In genomic region chr16:46362022-46362421, GRCm38 (mm10) we compare ENCODE assay signal across 14 mouse cellular contexts.
DNase-seq lines count a peak whose midpoint lies in the region; ATAC-seq and TF ChIP-seq lines count a peak whose summit lies in the region.
"Had no signal": no experiment of that assay in that cellular context is flagged by ENCODE, and none has a peak within 500 bp of the region (broad histone marks: within the 10 kb centered on the region; RNA-seq: fewer than 3 reads in every experiment).

No protein-coding gene starts in this region.

- no peaks in the 10 kb centered on the region for H3K79me2 ChIP-seq in myocyte (ENCODE audit: control insufficient read depth, insufficient read depth)

- H3ac ChIP-seq in myocyte (ENCODE audit: control insufficient read depth, insufficient read length): no peak overlapping the region

- no peak overlapping the region for H3K9ac ChIP-seq in heart, embryonic 13.5 days
- no peak overlapping the region for H3K9ac ChIP-seq in midbrain, embryonic 15.5 days
- no peak overlapping the region for H3K9ac ChIP-seq in midbrain, embryonic 14.5 days (replicated peaks; ENCODE audit: low read length)

- no peak overlapping the region for H3K4me3 ChIP-seq in heart, embryonic 13.5 days
- no peak overlapping the region for H3K4me3 ChIP-seq in midbrain, embryonic 15.5 days
- no peak overlapping the region for H3K4me3 ChIP-seq in midbrain, embryonic 14.5 days (replicated peaks; ENCODE audit: low read depth, low read length)
- no peak overlapping the region for H3K4me3 ChIP-seq in myocyte

- H3K27ac ChIP-seq in heart, embryonic 13.5 days (replicated peaks): no peak overlapping the region
- H3K27ac ChIP-seq in midbrain, embryonic 15.5 days: no peak overlapping the region
- no peak overlapping the region for H3K27ac ChIP-seq in midbrain, embryonic 14.5 days (replicated peaks; ENCODE audit: low read depth, low read length)

- TF ChIP-seq POLR2A in myocyte (IDR thresholded peaks at IDR 0.05; ENCODE audit: insufficient read length, low read depth): no peak

- H3K9me3 ChIP-seq in heart, embryonic 13.5 days: no peaks in the 10 kb centered on the region
- no peaks in the 10 kb centered on the region for H3K9me3 ChIP-seq in midbrain, embryonic 15.5 days
- H3K9me3 ChIP-seq in midbrain, embryonic 14.5 days (ENCODE audit: control insufficient read depth, low read length): no peaks in the 10 kb centered on the region

- DNase-seq in cerebellum, postnatal 10 days: peak; percentile 55 to 69
- DNase-seq in cerebellum, postnatal 4 days (ENCODE audit: low spot score in 2 of 2): no peak
- no peak for DNase-seq in heart, adult 9 months (ENCODE audit: low spot score in 2 of 2)
- no peak for DNase-seq in midbrain, embryonic 14.5 days
- no peak for DNase-seq in right cerebral cortex, postnatal 25 days
- DNase-seq: cerebellum, adult 18-20 months; kidney, postnatal 14 days; liver; lung, adult 2 months; thymus, postnatal 4 days had no signal

- H3K27me3 ChIP-seq in heart, embryonic 13.5 days (replicated peaks): no peaks in the 10 kb centered on the region
- H3K27me3 ChIP-seq in midbrain, embryonic 15.5 days (replicated peaks): no peaks in the 10 kb centered on the region
- H3K27me3 ChIP-seq in midbrain, embryonic 14.5 days (ENCODE audit: control insufficient read depth, insufficient read depth, low read length): no peaks in the 10 kb centered on the region
- no peaks in the 10 kb centered on the region for H3K27me3 ChIP-seq in myocyte (ENCODE audit: control insufficient read depth, insufficient read depth, insufficient read length)

- no peaks in the 10 kb centered on the region for H3K36me3 ChIP-seq in heart, embryonic 13.5 days
- H3K36me3 ChIP-seq in midbrain, embryonic 15.5 days (replicated peaks): no peaks in the 10 kb centered on the region
- no peaks in the 10 kb centered on the region for H3K36me3 ChIP-seq in midbrain, embryonic 14.5 days (ENCODE audit: control insufficient read depth, insufficient read depth, low read length)
- no peaks in the 10 kb centered on the region for H3K36me3 ChIP-seq in myocyte (ENCODE audit: control insufficient read depth, insufficient read depth)

- WGBS in heart, embryonic 13.5 days: 50% methylated on average over 6 of the region's 6 CpGs
- WGBS in midbrain, embryonic 15.5 days: 67% methylated on average over 6 of the region's 6 CpGs
- WGBS in midbrain, embryonic 14.5 days: 67% methylated on average over 6 of the region's 6 CpGs

- H3K4me1 ChIP-seq in heart, embryonic 13.5 days: peaks cover 9% of the 10 kb centered on the region
- H3K4me1 ChIP-seq in midbrain, embryonic 15.5 days: 0 out of 2 replicates have a peak, but pooled peaks cover 7% of the 10 kb centered on the region
- H3K4me1 ChIP-seq in midbrain, embryonic 14.5 days (ENCODE audit: control insufficient read depth, insufficient read depth, low read length): no peaks in the 10 kb centered on the region

- peak overlapping the region; percentile 57 for H3K4me2 ChIP-seq in heart, embryonic 13.5 days
- H3K4me2 ChIP-seq in midbrain, embryonic 15.5 days: no peak overlapping the region
- H3K4me2 ChIP-seq in midbrain, embryonic 14.5 days (ENCODE audit: low read length): no peak overlapping the region
- peak overlapping the region; percentile 56 for H3K4me2 ChIP-seq in myocyte (ENCODE audit: low read depth)

- ATAC-seq in heart, embryonic 13.5 days (ENCODE audit: extremely low read depth, insufficient number of reproducible peaks, low FRiP score, low TSS enrichment): no peak
- 0 out of 2 replicates have a peak, but pooled peaks have one; percentile 6 for ATAC-seq in midbrain, embryonic 15.5 days (replicated peaks)
- no peak for ATAC-seq in midbrain, embryonic 14.5 days (ENCODE audit: low FRiP score, low TSS enrichment)
- ATAC-seq: intestine, embryonic 16.5 days had no signal

TF ChIP-seq in myocyte, 11 proteins besides CTCF, POLR2A, EP300 and RAD21:
- no peak for TF ChIP-seq TCF12 (IDR thresholded peaks at IDR 0.05; ENCODE audit: insufficient read depth, poor library complexity, severe bottlenecking)
- TF ChIP-seq MAX (IDR thresholded peaks at IDR 0.05; ENCODE audit: low read depth): no peak
- TF ChIP-seq CEBPB (IDR thresholded peaks at IDR 0.05; ENCODE audit: insufficient read depth, poor library complexity, severe bottlenecking): no peak
- TF ChIP-seq SRF (IDR thresholded peaks at IDR 0.05; ENCODE audit: control insufficient read depth, insufficient read length, low read depth): no peak
- TF ChIP-seq MYOD1 (IDR thresholded peaks at IDR 0.05; ENCODE audit: control insufficient read depth in 1 of 3, insufficient read length in 2 of 3, low read depth in 2 of 3): no peak
- TF ChIP-seq POLR2AphosphoS2 (IDR thresholded peaks at IDR 0.05; ENCODE audit: insufficient read length, low read depth): no peak
- no peak for TF ChIP-seq REST (IDR thresholded peaks at IDR 0.05; ENCODE audit: insufficient read depth, insufficient read length)
- no peak for TF ChIP-seq TCF3 (IDR thresholded peaks at IDR 0.05; ENCODE audit: insufficient read length, low read depth)
- TF ChIP-seq E2F4 (IDR thresholded peaks at IDR 0.05; ENCODE audit: insufficient read depth): no peak
- no peak for TF ChIP-seq MYOG (IDR thresholded peaks at IDR 0.05; ENCODE audit: control insufficient read depth in 1 of 3, insufficient read depth in 1 of 3, insufficient read length in 2 of 3, low read depth in 2 of 3)
- no peak for TF ChIP-seq USF1 (IDR thresholded peaks at IDR 0.05; ENCODE audit: low read depth)

Comparison
In these comparisons a context has a peak if more than half of its experiments do, and no peak if none do; other contexts are left out.
1. DNase-seq: peak in cerebellum, postnatal 10 days (2 of 2); none in cerebellum, postnatal 4 days (0 of 2), heart, adult 9 months (0 of 2), midbrain, embryonic 14.5 days (single experiment) and right cerebral cortex, postnatal 25 days (single experiment).
2. H3K4me2 ChIP-seq: peak in heart, embryonic 13.5 days (single experiment) and myocyte (single experiment); none in midbrain, embryonic 15.5 days (single experiment) and midbrain, embryonic 14.5 days (single experiment).